Mouse (Mus musculus): ENCODE measurements around the gene Gm42906. TPM values are rescaled to one million over a fixed set of nuclear protein-coding genes. Genes with fewer than 3 reads are reported as not detected.

Gene Gm42906
- total RNA-seq, 2 experiments from 2014 or later, result 1.3 TPM; not detected in 1

GRCm38 (mm10) chr5:151108955-151109354 is 319.0 kb downstream of the Gm42906 start:
- intact Hi-C loops (cut with DNase I), result no loop called here
- no peak for DNase-seq (ENCODE audit: extremely low spot score in 1 of 2, low spot score in 2 of 2)

- DNase-seq (ENCODE audit: extremely low spot score in 1 of 2, low spot score in 2 of 2), result peak in 1 of 2 experiments; percentile 67
- intact Hi-C loops (cut with DNase I), result no loop called here
These were observed 319.6 kb downstream of the Gm42906 start for GRCm38 (mm10) chr5:151108291-151108897.

DNA sequence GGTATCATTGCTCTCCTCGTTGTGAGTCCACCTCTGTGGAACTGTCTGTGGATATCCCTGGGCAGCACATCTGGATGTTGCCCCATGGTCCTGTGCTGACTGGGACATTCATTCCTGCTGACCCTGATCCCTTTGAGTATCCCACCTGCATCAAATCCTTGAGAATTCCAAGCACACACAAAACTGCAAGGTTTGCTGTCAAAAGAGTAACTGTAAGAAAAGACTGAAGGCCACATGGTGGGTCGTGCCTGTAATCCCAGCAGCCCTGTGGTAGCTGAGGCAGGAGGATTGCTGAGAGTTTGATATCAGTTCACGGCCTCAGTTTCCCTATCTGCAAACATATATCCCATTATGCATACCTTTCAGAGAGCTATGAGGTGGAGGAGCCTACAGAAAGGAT is 321.1 kb downstream of the Gm42906 start:
- DNase-seq (ENCODE audit: extremely low spot score in 1 of 2, low spot score in 2 of 2), result no peak
- intact Hi-C loops (cut with DNase I), result no loop called here

GRCm38 (mm10) chr5:151105054-151105971 is 322.6 kb downstream of the Gm42906 start:
- no peak for DNase-seq (ENCODE audit: extremely low spot score in 1 of 2, low spot score in 2 of 2)
- intact Hi-C loops (cut with DNase I), result no loop called here

- intact Hi-C loops (cut with DNase I), result no loop called here
- DNase-seq (ENCODE audit: extremely low spot score in 1 of 2, low spot score in 2 of 2), result no peak
These were observed 323.5 kb downstream of the Gm42906 start for GRCm38 (mm10) chr5:151104354-151105053.

DNA sequence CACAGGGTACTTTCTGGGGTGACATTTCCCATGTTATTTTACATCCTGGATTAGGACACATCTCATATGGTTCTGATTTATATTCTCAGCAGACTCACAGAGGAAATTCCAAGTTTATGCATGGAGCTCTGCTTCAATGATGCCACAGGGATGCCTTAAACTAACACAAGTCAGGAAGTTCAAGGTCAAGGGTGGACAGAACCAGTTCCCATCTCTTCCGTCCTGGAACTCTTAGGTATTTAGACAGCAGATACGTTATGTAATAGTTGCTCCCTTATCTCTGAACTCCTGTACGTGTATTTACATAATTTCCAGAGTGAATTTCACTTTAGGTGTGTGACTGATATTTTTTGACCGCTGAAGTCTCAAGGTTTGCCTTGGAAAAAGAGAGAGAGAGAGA is 324.7 kb downstream of the Gm42906 start:
- intact Hi-C loops (cut with DNase I), result no loop called here
- no peak for DNase-seq (ENCODE audit: extremely low spot score in 1 of 2, low spot score in 2 of 2)

- intact Hi-C loops (cut with DNase I), result no loop called here
- no peak for DNase-seq (ENCODE audit: extremely low spot score in 1 of 2, low spot score in 2 of 2)
These were observed 325.7 kb downstream of the Gm42906 start for GRCm38 (mm10) chr5:151102262-151102661.

DNA sequence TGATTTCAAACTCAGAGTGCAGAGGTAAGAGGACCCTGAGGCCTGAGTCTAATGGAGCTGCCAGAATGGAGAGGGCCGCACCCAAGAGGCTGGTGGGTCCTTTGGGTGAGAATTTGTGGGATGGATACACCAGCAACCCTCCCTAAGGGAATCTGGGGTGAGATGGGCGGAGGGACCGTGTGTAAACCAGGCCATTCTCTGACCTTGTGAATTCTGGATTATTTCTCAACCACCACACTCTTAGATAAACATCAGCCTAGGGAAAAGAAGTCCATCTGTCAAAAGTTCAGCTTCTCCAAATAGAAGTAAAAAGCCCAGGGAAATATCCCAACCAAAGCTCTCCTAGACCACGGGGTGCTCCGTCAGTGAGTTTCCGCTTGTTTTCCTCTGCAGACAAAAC is 332.0 kb downstream of the Gm42906 start:
- peak in 1 of 2 experiments; percentile 31 for DNase-seq (ENCODE audit: extremely low spot score in 1 of 2, low spot score in 2 of 2)
- intact Hi-C loops (cut with DNase I), result no loop called here

GRCm38 (mm10) chr5:151092886-151093665 is 334.9 kb downstream of the Gm42906 start:
- DNase-seq (ENCODE audit: extremely low spot score in 1 of 2, low spot score in 2 of 2), result no peak
- intact Hi-C loops (cut with DNase I), result no loop called here

GRCm38 (mm10) chr5:151090996-151091395 is 337.0 kb downstream of the Gm42906 start:
- no peak for DNase-seq (ENCODE audit: extremely low spot score in 1 of 2, low spot score in 2 of 2)
- intact Hi-C loops (cut with DNase I), result no loop called here

GRCm38 (mm10) chr5:151089201-151089600 is 338.8 kb downstream of the Gm42906 start:
- intact Hi-C loops (cut with DNase I), result no loop called here
- DNase-seq (ENCODE audit: extremely low spot score in 1 of 2, low spot score in 2 of 2), result no peak

- intact Hi-C loops (cut with DNase I), result no loop called here
- DNase-seq (ENCODE audit: extremely low spot score in 1 of 2, low spot score in 2 of 2), result peak in 1 of 2 experiments; percentile 63
These were observed 341.3 kb downstream of the Gm42906 start for GRCm38 (mm10) chr5:151086425-151087202.

- intact Hi-C loops (cut with DNase I), result no loop called here
- no peak for DNase-seq (ENCODE audit: extremely low spot score in 1 of 2, low spot score in 2 of 2)
These were observed 342.2 kb downstream of the Gm42906 start for GRCm38 (mm10) chr5:151085749-151086148.

DNA sequence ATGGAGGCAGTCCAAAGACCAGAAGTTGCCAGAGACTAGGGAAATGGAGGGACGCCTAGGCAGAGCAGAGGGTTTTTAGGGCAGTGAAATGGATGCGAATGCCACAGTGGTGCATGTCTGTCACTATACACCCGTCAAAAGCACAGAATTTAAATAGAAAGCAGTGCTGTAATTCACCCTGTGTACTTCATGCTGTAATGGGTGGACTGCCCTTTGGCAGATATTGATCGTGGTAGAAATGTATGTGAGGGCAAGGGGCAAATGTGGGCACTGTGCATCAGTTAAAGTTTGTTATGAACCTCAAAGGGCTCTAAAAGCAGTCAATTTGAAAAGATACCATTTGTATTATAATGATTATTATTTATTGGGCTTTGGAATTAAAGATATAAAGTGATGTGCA is 347.7 kb downstream of the Gm42906 start:
- intact Hi-C loops (cut with DNase I), result no loop called here
- DNase-seq (ENCODE audit: extremely low spot score in 1 of 2, low spot score in 2 of 2), result no peak

DNA sequence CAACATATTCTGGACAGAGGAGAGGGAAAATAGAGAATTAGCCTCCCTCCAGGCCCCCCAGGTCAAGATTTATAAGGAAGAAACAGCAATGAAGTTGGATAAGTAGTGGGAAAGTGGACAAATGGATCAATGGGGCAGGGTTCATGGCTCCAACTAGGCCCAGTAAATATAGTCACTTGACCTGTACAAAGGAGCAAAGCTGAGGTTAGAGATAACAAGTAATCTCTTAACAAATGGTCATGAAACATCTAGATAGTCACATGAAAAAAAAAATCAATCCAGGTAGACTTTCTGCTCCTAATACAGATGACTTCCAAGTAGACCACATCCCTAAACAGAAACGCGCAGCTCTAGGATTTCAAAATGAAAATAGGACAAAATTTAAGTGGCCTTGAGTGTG is 350.0 kb downstream of the Gm42906 start:
- DNase-seq (ENCODE audit: extremely low spot score in 1 of 2, low spot score in 2 of 2), result no peak
- intact Hi-C loops (cut with DNase I), result no loop called here

DNA sequence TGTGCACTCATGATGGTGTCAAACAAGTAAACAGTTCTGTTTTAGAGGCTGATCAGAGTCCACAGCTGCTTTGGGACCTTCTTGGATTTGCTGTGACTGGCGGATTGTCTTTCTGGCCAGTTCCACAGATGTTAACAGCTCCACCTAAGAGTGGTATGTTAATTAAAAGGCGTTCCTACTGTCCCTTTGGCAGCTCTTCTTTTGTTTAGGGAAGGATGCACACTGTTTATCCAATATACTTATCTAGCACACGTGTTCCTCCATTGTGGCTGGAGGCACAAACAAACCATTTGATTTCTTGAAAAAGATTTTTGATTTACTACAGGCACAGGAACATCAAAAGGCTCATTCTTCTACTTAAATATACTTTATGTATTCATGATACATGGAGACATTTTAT is 351.0 kb downstream of the Gm42906 start:
- no peak for DNase-seq (ENCODE audit: extremely low spot score in 1 of 2, low spot score in 2 of 2)
- intact Hi-C loops (cut with DNase I), result no loop called here

DNA sequence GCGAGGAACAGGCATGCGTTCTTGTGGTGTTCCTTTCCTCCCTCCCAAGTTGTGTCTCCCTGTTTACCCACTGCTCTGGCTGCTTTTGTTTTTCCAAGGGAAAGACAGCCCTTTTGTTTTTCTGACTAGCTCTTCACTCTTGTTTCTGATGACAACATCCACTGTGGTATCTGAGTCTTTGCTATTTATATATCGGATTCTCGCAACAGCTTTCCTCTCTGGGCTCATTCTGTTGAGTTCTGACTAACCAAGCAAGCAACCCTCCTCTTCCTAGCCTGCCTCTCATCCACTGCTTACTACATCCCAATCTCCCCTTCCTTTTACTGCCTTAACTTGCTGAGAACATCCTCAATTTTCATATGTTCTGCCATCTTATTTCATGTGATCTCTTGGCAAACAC is 353.7 kb downstream of the Gm42906 start:
- DNase-seq (ENCODE audit: extremely low spot score in 1 of 2, low spot score in 2 of 2), result no peak

GRCm38 (mm10) chr5:151071430-151071829 is 356.5 kb downstream of the Gm42906 start:
- no peak for DNase-seq (ENCODE audit: extremely low spot score in 1 of 2, low spot score in 2 of 2)
- intact Hi-C loops (cut with DNase I), result no loop called here

More for the DNA sequence above, 353.7 kb downstream of the Gm42906 start:
- intact Hi-C loops (cut with DNase I), result no loop called here
